Mouse (Mus musculus): ENCODE results near the gene Bhmt.

Gene Bhmt

GRCm38 (mm10) chr13:93608476-93608875 lies 29.3 kb downstream of the Bhmt start:
- no peak for DNase-seq (ENCODE audit: extremely low read depth, low read depth)

GRCm38 (mm10) chr13:93607701-93608100 lies 30.1 kb downstream of the Bhmt start:
- no peak for DNase-seq (ENCODE audit: extremely low read depth, low read depth)

- DNase-seq (ENCODE audit: extremely low read depth, low read depth): no peak
Measured at GRCm38 (mm10) chr13:93606868-93607578, 30.7 kb downstream of the Bhmt start.

- DNase-seq (ENCODE audit: extremely low read depth, low read depth): no peak
Measured at GRCm38 (mm10) chr13:93604698-93605097, 33.1 kb downstream of the Bhmt start.

- DNase-seq (ENCODE audit: extremely low read depth, low read depth): no peak
Measured at GRCm38 (mm10) chr13:93601527-93601926, 36.2 kb downstream of the Bhmt start.

- DNase-seq (ENCODE audit: extremely low read depth, low read depth): no peak
Measured at GRCm38 (mm10) chr13:93593040-93593699, 44.6 kb downstream of the Bhmt start.

GRCm38 (mm10) chr13:93582526-93582925 lies 55.2 kb downstream of the Bhmt start:
- peak; percentile 68 for DNase-seq (ENCODE audit: extremely low read depth, low read depth)

- DNase-seq (ENCODE audit: extremely low read depth, low read depth): no peak
Measured at GRCm38 (mm10) chr13:93580431-93580830, 57.3 kb downstream of the Bhmt start.

- no peak for DNase-seq (ENCODE audit: extremely low read depth, low read depth)
Measured at GRCm38 (mm10) chr13:93569676-93570075, 68.1 kb downstream of the Bhmt start.
